Mouse (Mus musculus) liver, embryonic 14.5 days (tissue): ENCODE results near the gene Rnf43. TPM values are rescaled to one million over a fixed set of nuclear protein-coding genes. Genes with fewer than 3 reads are reported as not detected.

Source experiments
- ATAC-seq: fragments of 200-750 bp; cut with Nextera tagmentation; 2 replicates; pipeline ENCODE4 v1.8.0; 2017; ENCODE audit warnings: moderate number of reproducible peaks, mild to moderate bottlenecking, moderate library complexity; ENCODE audit not compliant: insufficient read depth
- DNase-seq, 3 experiments: peaks; one replicate each; pipeline ENCODE4 v3.0.0-alpha.2; 2012 to 2013; ENCODE audit warnings: low read depth in 3 of 3, low spot score in 3 of 3
- H3K27ac ChIP-seq: fragments of 300-500 bp; sonication (generic); 2 replicates; pipeline ENCODE4 v1.5.1; 2014; ENCODE audit warnings: moderate library complexity, mild to moderate bottlenecking, control low read depth, inconsistent platforms
- H3K27me3 ChIP-seq: fragments of 300-500 bp; sonication (generic); 2 replicates; pipeline ENCODE4 v1.6.1; 2014; ENCODE audit warnings: mild to moderate bottlenecking, low read length, moderate library complexity; ENCODE audit not compliant: control insufficient read depth, insufficient read depth
- H3K36me3 ChIP-seq: fragments of 300-500 bp; sonication (generic); replicated peaks from 2 replicates; pipeline ENCODE4 v1.6.1; 2014; ENCODE audit warnings: low read depth; ENCODE audit not compliant: control insufficient read depth, insufficient read depth
- H3K4me1 ChIP-seq, 2 experiments: fragments of 200-500 bp in 1 of 2; fragments of 300-500 bp in 1 of 2; sonication (generic) in 1 of 2; replicated peaks; 2 replicates each; pipeline ENCODE4 v1.6.1; 2012 to 2014; ENCODE audit warnings: antibody characterized with exemption in 1 of 2, inconsistent platforms in 1 of 2, low read length in 1 of 2; ENCODE audit not compliant: control insufficient read depth in 2 of 2, insufficient read depth in 2 of 2
- H3K4me2 ChIP-seq: fragments of 300-500 bp; sonication (generic); 2 replicates; pipeline ENCODE4 v1.6.1; 2014; ENCODE audit warnings: low read depth, mild to moderate bottlenecking, control low read depth, moderate library complexity
- H3K4me3 ChIP-seq, 2 experiments: fragments of 200-500 bp in 1 of 2; fragments of 300-500 bp in 1 of 2; sonication (generic) in 1 of 2; 2 replicates each; pipeline ENCODE4 v1.5.1; 2012 to 2014; ENCODE audit warnings: low read depth in 2 of 2, low read length in 2 of 2, mild to moderate bottlenecking in 2 of 2, control low read depth in 1 of 2, inconsistent platforms in 1 of 2, moderate library complexity in 1 of 2; ENCODE audit not compliant: insufficient read depth in 1 of 2
- H3K9ac ChIP-seq: fragments of 300-500 bp; sonication (generic); replicated peaks from 2 replicates; pipeline ENCODE4 v1.6.1; 2014; ENCODE audit warnings: mild to moderate bottlenecking, control low read depth, moderate library complexity
- H3K9me3 ChIP-seq: fragments of 300-500 bp; sonication (generic); 2 replicates; pipeline ENCODE4 v1.6.1; 2016; ENCODE audit warnings: low read length, mixed read lengths; ENCODE audit not compliant: control insufficient read depth
- CTCF ChIP-seq: IDR thresholded peaks from 2 replicates; pipeline ENCODE4 v1.5.1; 2016; ENCODE audit warnings: antibody characterized with exemption, low read depth, control low read depth
- EP300 ChIP-seq: IDR thresholded peaks from 2 replicates; pipeline ENCODE4 v1.6.1; 2016; ENCODE audit warnings: antibody characterized with exemption, low read depth
- WGBS: fragments of 180-500 bp; shearing (Covaris S2); extraction: QIAGEN DNeasy Blood & Tissue Kit; methylation state at CpG from one replicate; pipeline ENCODE4 v1.1.7; 2014; ENCODE audit not compliant: insufficient replicate concordance; 5-methylcytosine and 5-hydroxymethylcytosine counted together
- polyA plus RNA-seq, 2 experiments: library from polyadenylated mRNA; depleted of rRNA in 1 of 2; stranded (reverse) in 1 of 2; unstranded in 1 of 2; fragments of >200 nt; fragmentation: Nextera tagmentation in 1 of 2; extraction: Ambion mirVana in 1 of 2; gene quantifications; 2 replicates each; pipeline versions ENCODE4 v1.2.1 to v1.2.3; 2012 to 2014

Rnf43 gene
- polyA plus RNA-seq, 2 experiments: 3.5 to 4.5 TPM

- H3K27me3 ChIP-seq: no peaks in the 10 kb centered on the region
- peaks cover 0 to 8% of the 10 kb centered on the region in 2 experiments; a peak in 1 of 4 replicates for H3K4me1 ChIP-seq
- H3K4me2 ChIP-seq: peak overlapping the region; percentile 31; the same call in 1 of the 2 replicates
- DNase-seq (no peak), ATAC-seq (no peak)
- no peaks in the 10 kb centered on the region for H3K36me3 ChIP-seq
- H3K9ac ChIP-seq: peak overlapping the region; percentile 2; the same call in 1 of the 2 replicates
- 70% methylated on average over 12 of the region's 12 CpGs for WGBS
- TF ChIP-seq CTCF (no peak), EP300 (no peak)
- H3K9me3 ChIP-seq: no peaks in the 10 kb centered on the region
- peak overlapping the region; percentile 38 to 57 for H3K4me3 ChIP-seq
- H3K27ac ChIP-seq: no peak overlapping the region
Observed at GRCm38 (mm10) chr11:87664521-87664920, 2.0 kb downstream of the Rnf43 start.

GRCm38 (mm10) chr11:87665224-87665623 lies 2.7 kb downstream of the Rnf43 start:
- TF ChIP-seq EP300: no peak
- TF ChIP-seq CTCF: no peak
- H3K4me3 ChIP-seq: peak overlapping the region; percentile 20 to 27; a peak in 3 of 4 replicates
- no peaks in the 10 kb centered on the region for H3K9me3 ChIP-seq
- H3K4me1 ChIP-seq: peaks cover 0 to 8% of the 10 kb centered on the region in 2 experiments; a peak in 1 of 4 replicates
- peak overlapping the region; percentile 28; the same call in 1 of the 2 replicates for H3K4me2 ChIP-seq
- no peak for DNase-seq
- ATAC-seq: no peak
- H3K9ac ChIP-seq: no peak overlapping the region
- no peaks in the 10 kb centered on the region for H3K27me3 ChIP-seq
- no peak overlapping the region for H3K27ac ChIP-seq
- no peaks in the 10 kb centered on the region for H3K36me3 ChIP-seq
- WGBS: 69% methylated on average over 6 of the region's 6 CpGs

GRCm38 (mm10) chr11:87665658-87666057 lies 3.1 kb downstream of the Rnf43 start:
- Histone ChIP-seq H3K9ac (no peak overlapping the region), H3K27ac (no peak overlapping the region)

GRCm38 (mm10) chr11:87666256-87667035 lies 3.9 kb downstream of the Rnf43 start:
- WGBS: 48% methylated on average over 12 of the region's 12 CpGs
- no peak for TF ChIP-seq CTCF
- no peak for TF ChIP-seq EP300
- Histone ChIP-seq H3K4me1 (peaks cover 0 to 8% of the 10 kb centered on the region in 2 experiments; a peak in 1 of 4 replicates), H3K36me3 (no peaks in the 10 kb centered on the region), H3K9ac (no peak overlapping the region), H3K4me3 (peak overlapping the region; percentile 33 to 40), H3K27ac (no peak overlapping the region), H3K4me2 (peak overlapping the region; percentile 37), H3K27me3 (no peaks in the 10 kb centered on the region), H3K9me3 (no peaks in the 10 kb centered on the region)
- no peak for ATAC-seq
- no peak for DNase-seq

More at GRCm38 (mm10) chr11:87665658-87666057, 3.1 kb downstream of the Rnf43 start:
- Histone ChIP-seq H3K9me3 (no peaks in the 10 kb centered on the region), H3K27me3 (no peaks in the 10 kb centered on the region), H3K36me3 (no peaks in the 10 kb centered on the region), H3K4me2 (peak overlapping the region; percentile 37), H3K4me1 (peaks cover 0 to 8% of the 10 kb centered on the region in 2 experiments; a peak in 1 of 4 replicates), H3K4me3 (peak overlapping the region; percentile 33 to 40; a peak in 3 of 4 replicates)
- no peak for DNase-seq
- ATAC-seq: no peak
- TF ChIP-seq CTCF: no peak
- TF ChIP-seq EP300: no peak
- WGBS: 59% methylated on average over 2 of the region's 2 CpGs
